Mouse (Mus musculus): ENCODE measurements at regions not wholly inside any gene's neighbourhood (a gene's known extent, or its start where the extent isn't known, plus 50 kb on each side); places are given as distances from the start of the nearest gene placed in this dataset.
"Not testable (repeated sequence)": the region's sequence is repeated elsewhere in the genome, so short reads cannot be mapped to it uniquely, and the experiment has no call there.

- H3K27me3 ChIP-seq (ENCODE audit: control insufficient read depth, insufficient read depth, low read length) = no peaks in the 10 kb centered on the region
- no peak overlapping the region for H3K4me3 ChIP-seq (ENCODE audit: low read depth, low read length)
- DNase-seq (ENCODE audit: low spot score) (no peak), ATAC-seq (ENCODE audit: insufficient number of reproducible peaks, low FRiP score, low TSS enrichment, low read depth) (no peak)
- H3K36me3 ChIP-seq (ENCODE audit: control insufficient read depth, insufficient read depth, low read length) = no peaks in the 10 kb centered on the region
- no peaks in the 10 kb centered on the region for H3K4me1 ChIP-seq (ENCODE audit: control insufficient read depth, insufficient read depth, low read length)
- no peaks in the 10 kb centered on the region for H3K9me3 ChIP-seq (ENCODE audit: control insufficient read depth, low read length)
- no peak overlapping the region for H3K9ac ChIP-seq (ENCODE audit: low read length)
- 83% methylated on average over 2 of the region's 2 CpGs for WGBS
- H3K27ac ChIP-seq (replicated peaks; ENCODE audit: low read depth, low read length) = no peak overlapping the region
- no peak overlapping the region for H3K4me2 ChIP-seq (ENCODE audit: low read depth, severe bottlenecking)
Measured at GRCm38 (mm10) chr3:117169740-117170139, 190.9 kb downstream of the Plppr4 start.

- Histone ChIP-seq H3K4me2 (ENCODE audit: low read depth, severe bottlenecking) (no peak overlapping the region), H3K4me1 (ENCODE audit: control insufficient read depth, insufficient read depth, low read length) (peaks cover 7% of the 10 kb centered on the region; the same call in 1 of the 2 replicates), H3K9ac (ENCODE audit: low read length) (no peak overlapping the region), H3K27me3 (ENCODE audit: control insufficient read depth, insufficient read depth, low read length) (no peaks in the 10 kb centered on the region), H3K27ac (replicated peaks; ENCODE audit: low read depth, low read length) (peak overlapping the region; percentile 43; the same call in 1 of the 2 replicates), H3K9me3 (ENCODE audit: control insufficient read depth, low read length) (no peaks in the 10 kb centered on the region), H3K4me3 (ENCODE audit: low read depth, low read length) (no peak overlapping the region), H3K36me3 (ENCODE audit: control insufficient read depth, insufficient read depth, low read length) (no peaks in the 10 kb centered on the region)
- DNase-seq (ENCODE audit: low spot score) (peak; percentile 26), ATAC-seq (ENCODE audit: insufficient number of reproducible peaks, low FRiP score, low TSS enrichment, low read depth) (peak; percentile 73; the same call in 1 of the 2 replicates)
- WGBS = 48% methylated on average over 1 of the region's 1 CpGs
Measured at GRCm38 (mm10) chr3:117163046-117163445, 194.3 kb upstream of the Palmd start.

- not testable (repeated sequence) for H3K9me3 ChIP-seq (ENCODE audit: control insufficient read depth, low read length); H3K27me3 ChIP-seq (ENCODE audit: control insufficient read depth, insufficient read depth, low read length); DNase-seq (ENCODE audit: low spot score); H3K4me3 ChIP-seq (ENCODE audit: low read depth, low read length); H3K4me2 ChIP-seq (ENCODE audit: low read depth, severe bottlenecking); H3K27ac ChIP-seq (replicated peaks; ENCODE audit: low read depth, low read length); ATAC-seq (ENCODE audit: insufficient number of reproducible peaks, low FRiP score, low TSS enrichment, low read depth); H3K36me3 ChIP-seq (ENCODE audit: control insufficient read depth, insufficient read depth, low read length); H3K9ac ChIP-seq (ENCODE audit: low read length); H3K4me1 ChIP-seq (ENCODE audit: control insufficient read depth, insufficient read depth, low read length)
- WGBS = 87% methylated on average over 3 of the region's 3 CpGs
Measured at GRCm38 (mm10) chr3:117160689-117161088, 191.9 kb upstream of the Palmd start.

- no peak overlapping the region for H3K9ac ChIP-seq (ENCODE audit: low read length)
- no peaks in the 10 kb centered on the region for H3K4me1 ChIP-seq (ENCODE audit: control insufficient read depth, insufficient read depth, low read length)
- no peak overlapping the region for H3K4me2 ChIP-seq (ENCODE audit: low read depth, severe bottlenecking)
- no peaks in the 10 kb centered on the region for H3K36me3 ChIP-seq (ENCODE audit: control insufficient read depth, insufficient read depth, low read length)
- no peak for ATAC-seq (ENCODE audit: insufficient number of reproducible peaks, low FRiP score, low TSS enrichment, low read depth)
- WGBS = 85% methylated on average over 6 of the region's 6 CpGs
- no peak overlapping the region for H3K27ac ChIP-seq (replicated peaks; ENCODE audit: low read depth, low read length)
- no peak overlapping the region for H3K4me3 ChIP-seq (ENCODE audit: low read depth, low read length)
- DNase-seq (ENCODE audit: low spot score) = no peak
- H3K27me3 ChIP-seq (ENCODE audit: control insufficient read depth, insufficient read depth, low read length) = no peaks in the 10 kb centered on the region
- H3K9me3 ChIP-seq (ENCODE audit: control insufficient read depth, low read length) = no peaks in the 10 kb centered on the region
Measured at GRCm38 (mm10) chr3:117155274-117155673, 186.5 kb upstream of the Palmd start.

GRCm38 (mm10) chr3:117153011-117153473 lies 184.3 kb upstream of the Palmd start:
- ATAC-seq (ENCODE audit: insufficient number of reproducible peaks, low FRiP score, low TSS enrichment, low read depth) = no peak
- Histone ChIP-seq H3K4me3 (ENCODE audit: low read depth, low read length) (no peak overlapping the region), H3K27me3 (ENCODE audit: control insufficient read depth, insufficient read depth, low read length) (no peaks in the 10 kb centered on the region), H3K36me3 (ENCODE audit: control insufficient read depth, insufficient read depth, low read length) (no peaks in the 10 kb centered on the region), H3K4me2 (ENCODE audit: low read depth, severe bottlenecking) (no peak overlapping the region), H3K9me3 (ENCODE audit: control insufficient read depth, low read length) (no peaks in the 10 kb centered on the region), H3K27ac (replicated peaks; ENCODE audit: low read depth, low read length) (no peak overlapping the region), H3K9ac (ENCODE audit: low read length) (no peak overlapping the region), H3K4me1 (ENCODE audit: control insufficient read depth, insufficient read depth, low read length) (no peaks in the 10 kb centered on the region)
- no peak for DNase-seq (ENCODE audit: low spot score)
- 85% methylated on average over 2 of the region's 2 CpGs for WGBS

- Histone ChIP-seq H3K27me3 (ENCODE audit: control insufficient read depth, insufficient read depth, low read length) (no peaks in the 10 kb centered on the region), H3K4me2 (ENCODE audit: low read depth, severe bottlenecking) (no peak overlapping the region), H3K36me3 (ENCODE audit: control insufficient read depth, insufficient read depth, low read length) (no peaks in the 10 kb centered on the region), H3K4me1 (ENCODE audit: control insufficient read depth, insufficient read depth, low read length) (no peaks in the 10 kb centered on the region), H3K9me3 (ENCODE audit: control insufficient read depth, low read length) (no peaks in the 10 kb centered on the region), H3K27ac (replicated peaks; ENCODE audit: low read depth, low read length) (no peak overlapping the region), H3K9ac (ENCODE audit: low read length) (no peak overlapping the region), H3K4me3 (ENCODE audit: low read depth, low read length) (no peak overlapping the region)
- no peak for DNase-seq (ENCODE audit: low spot score)
- WGBS = 91% methylated on average over 8 of the region's 8 CpGs
- no peak for ATAC-seq (ENCODE audit: insufficient number of reproducible peaks, low FRiP score, low TSS enrichment, low read depth)
Measured at GRCm38 (mm10) chr3:117152414-117152813, 183.6 kb upstream of the Palmd start.

GRCm38 (mm10) chr3:117147414-117147813 lies 178.6 kb upstream of the Palmd start:
- H3K9ac ChIP-seq (ENCODE audit: low read length) = no peak overlapping the region
- H3K4me1 ChIP-seq (ENCODE audit: control insufficient read depth, insufficient read depth, low read length) = no peaks in the 10 kb centered on the region
- no peak overlapping the region for H3K4me2 ChIP-seq (ENCODE audit: low read depth, severe bottlenecking)
- no peaks in the 10 kb centered on the region for H3K9me3 ChIP-seq (ENCODE audit: control insufficient read depth, low read length)
- no peak overlapping the region for H3K27ac ChIP-seq (replicated peaks; ENCODE audit: low read depth, low read length)
- WGBS = 79% methylated on average over 2 of the region's 2 CpGs
- no peaks in the 10 kb centered on the region for H3K36me3 ChIP-seq (ENCODE audit: control insufficient read depth, insufficient read depth, low read length)
- ATAC-seq (ENCODE audit: insufficient number of reproducible peaks, low FRiP score, low TSS enrichment, low read depth) = no peak
- H3K4me3 ChIP-seq (ENCODE audit: low read depth, low read length) = no peak overlapping the region
- H3K27me3 ChIP-seq (ENCODE audit: control insufficient read depth, insufficient read depth, low read length) = no peaks in the 10 kb centered on the region
- DNase-seq (ENCODE audit: low spot score) = no peak

GRCm38 (mm10) chr3:117139835-117140234 lies 171.0 kb upstream of the Palmd start:
- 85% methylated on average over 2 of the region's 2 CpGs for WGBS
- ATAC-seq (ENCODE audit: insufficient number of reproducible peaks, low FRiP score, low TSS enrichment, low read depth) = no peak

GRCm38 (mm10) chr3:117138720-117139119 lies 169.9 kb upstream of the Palmd start:
- ATAC-seq (ENCODE audit: insufficient number of reproducible peaks, low FRiP score, low TSS enrichment, low read depth) = no peak

More at GRCm38 (mm10) chr3:117139835-117140234, 171.0 kb upstream of the Palmd start:
- H3K4me3 ChIP-seq (ENCODE audit: low read depth, low read length) = no peak overlapping the region
- H3K4me1 ChIP-seq (ENCODE audit: control insufficient read depth, insufficient read depth, low read length) = no peaks in the 10 kb centered on the region
- H3K27me3 ChIP-seq (ENCODE audit: control insufficient read depth, insufficient read depth, low read length) = no peaks in the 10 kb centered on the region
- H3K4me2 ChIP-seq (ENCODE audit: low read depth, severe bottlenecking) = no peak overlapping the region
- no peaks in the 10 kb centered on the region for H3K36me3 ChIP-seq (ENCODE audit: control insufficient read depth, insufficient read depth, low read length)
- H3K27ac ChIP-seq (replicated peaks; ENCODE audit: low read depth, low read length) = no peak overlapping the region
- H3K9ac ChIP-seq (ENCODE audit: low read length) = no peak overlapping the region
- no peaks in the 10 kb centered on the region for H3K9me3 ChIP-seq (ENCODE audit: control insufficient read depth, low read length)
- no peak for DNase-seq (ENCODE audit: low spot score)

More at GRCm38 (mm10) chr3:117138720-117139119, 169.9 kb upstream of the Palmd start:
- no peaks in the 10 kb centered on the region for H3K27me3 ChIP-seq (ENCODE audit: control insufficient read depth, insufficient read depth, low read length)
- H3K9me3 ChIP-seq (ENCODE audit: control insufficient read depth, low read length) = no peaks in the 10 kb centered on the region
- 88% methylated on average over 7 of the region's 7 CpGs for WGBS
- DNase-seq (ENCODE audit: low spot score) = no peak
- H3K4me1 ChIP-seq (ENCODE audit: control insufficient read depth, insufficient read depth, low read length) = no peaks in the 10 kb centered on the region
- no peak overlapping the region for H3K9ac ChIP-seq (ENCODE audit: low read length)
- no peak overlapping the region for H3K4me2 ChIP-seq (ENCODE audit: low read depth, severe bottlenecking)
- H3K4me3 ChIP-seq (ENCODE audit: low read depth, low read length) = no peak overlapping the region
- no peaks in the 10 kb centered on the region for H3K36me3 ChIP-seq (ENCODE audit: control insufficient read depth, insufficient read depth, low read length)
- H3K27ac ChIP-seq (replicated peaks; ENCODE audit: low read depth, low read length) = no peak overlapping the region

Data from limb, embryonic 11.5 days (tissue).